Mouse (Mus musculus): ENCODE data around the gene Hydin.

DNA sequence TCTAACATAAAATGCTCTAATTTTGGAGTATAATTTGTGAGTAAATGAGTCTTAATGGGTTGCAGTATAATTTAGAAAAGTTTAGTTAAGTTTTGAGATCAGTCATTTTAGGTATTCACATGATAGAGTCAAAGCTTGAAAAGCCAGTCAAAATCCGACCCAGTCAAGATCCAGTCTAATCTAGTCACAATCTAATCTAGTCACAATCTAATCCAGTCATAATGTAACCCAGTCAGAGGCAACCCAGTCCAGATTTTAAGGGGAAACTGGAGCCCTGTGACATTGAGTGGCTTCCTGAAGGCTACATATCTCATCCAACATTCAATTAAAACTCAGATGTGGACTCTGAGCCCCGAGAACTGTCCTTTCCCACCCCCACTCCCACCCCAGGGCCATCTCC lies 72.7 kb downstream of the Hydin start:
- no peak for TF ChIP-seq CTCF (IDR thresholded peaks at IDR 0.05; ENCODE audit: borderline replicate concordance, insufficient read depth, low read length)
- no peak for TF ChIP-seq POLR2A (IDR thresholded peaks at IDR 0.05; ENCODE audit: low read depth, low read length)

Measured in embryonic fibroblast, embryonic 13.5 days (primary cell).